Mouse (Mus musculus): ENCODE results near the gene Sorbs2. TPM values are rescaled to one million over a fixed set of nuclear protein-coding genes. Genes with fewer than 3 reads are reported as not detected.
"Not testable (repeated sequence)": the region's sequence is repeated elsewhere in the genome, so short reads cannot be mapped to it uniquely, and the experiment has no call there.

Gene Sorbs2
- total RNA-seq, 1 experiment from 2014 or later: 106 TPM

DNA sequence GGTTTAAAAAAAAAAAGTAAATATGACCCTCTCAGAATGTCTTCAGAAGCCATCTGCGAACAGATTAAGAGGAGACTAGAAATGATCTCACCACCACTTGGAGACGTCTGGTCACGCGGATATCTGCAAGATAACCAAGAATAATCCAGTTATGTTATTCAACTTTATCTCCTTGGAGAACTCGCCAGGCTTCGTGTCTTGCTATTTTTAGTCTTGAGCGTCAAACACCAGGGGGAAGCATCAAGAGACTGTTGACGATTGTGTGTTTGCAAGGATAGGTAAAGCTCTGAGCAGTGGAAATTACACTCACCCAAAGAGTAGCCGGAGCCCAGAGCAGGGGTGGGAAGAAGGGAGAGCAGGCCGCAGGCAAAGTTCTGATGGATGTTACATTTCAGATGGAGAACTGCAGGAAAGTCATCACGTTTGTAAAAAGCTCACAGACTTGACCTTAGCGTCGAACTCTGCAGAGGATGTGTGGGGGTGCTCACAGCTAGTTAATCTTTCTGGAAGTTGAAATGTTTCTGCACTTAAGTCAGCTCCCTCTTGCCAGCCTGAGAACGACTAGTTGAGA lies 337.4 kb downstream of the Sorbs2 start:
- DNase-seq: no peak

DNA sequence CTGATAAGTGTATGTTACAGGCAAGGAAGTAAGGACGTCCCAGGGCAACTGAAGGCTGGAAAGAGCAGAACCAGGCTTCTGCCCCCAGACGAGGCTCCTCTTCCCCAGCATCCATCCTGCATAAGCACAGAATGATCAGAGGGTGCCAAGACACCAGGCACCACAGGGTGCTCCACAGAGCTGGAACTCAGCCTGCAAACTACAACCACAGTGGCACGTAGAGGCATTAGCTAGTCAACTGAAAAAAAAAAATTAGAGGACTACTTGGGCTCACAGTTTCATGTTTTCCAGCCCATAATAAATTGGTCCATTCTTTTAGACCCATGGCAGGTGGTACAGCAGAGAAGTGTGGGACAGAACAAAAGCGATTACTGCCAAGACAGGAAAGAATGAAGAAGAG lies 338.3 kb downstream of the Sorbs2 start:
- DNase-seq: no peak

DNA sequence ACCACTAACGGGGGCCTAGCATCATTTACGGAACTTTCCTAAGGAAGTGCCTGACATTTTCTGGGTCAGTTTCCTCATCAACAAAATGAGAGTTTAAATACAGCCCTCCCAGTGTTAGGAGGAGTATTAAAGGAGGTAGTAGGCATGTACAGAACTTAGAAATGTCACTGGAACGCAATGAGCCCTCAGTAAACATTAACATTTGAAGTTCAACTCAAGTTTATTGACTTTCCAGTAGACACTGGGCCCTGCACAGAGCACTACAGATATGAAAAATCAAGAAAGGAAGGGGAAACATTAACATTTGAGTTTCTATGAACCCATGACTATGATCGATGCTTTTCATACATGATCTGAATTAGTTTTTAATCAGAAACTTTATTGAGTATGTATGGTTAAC lies 347.5 kb downstream of the Sorbs2 start:
- no peak for DNase-seq

DNA sequence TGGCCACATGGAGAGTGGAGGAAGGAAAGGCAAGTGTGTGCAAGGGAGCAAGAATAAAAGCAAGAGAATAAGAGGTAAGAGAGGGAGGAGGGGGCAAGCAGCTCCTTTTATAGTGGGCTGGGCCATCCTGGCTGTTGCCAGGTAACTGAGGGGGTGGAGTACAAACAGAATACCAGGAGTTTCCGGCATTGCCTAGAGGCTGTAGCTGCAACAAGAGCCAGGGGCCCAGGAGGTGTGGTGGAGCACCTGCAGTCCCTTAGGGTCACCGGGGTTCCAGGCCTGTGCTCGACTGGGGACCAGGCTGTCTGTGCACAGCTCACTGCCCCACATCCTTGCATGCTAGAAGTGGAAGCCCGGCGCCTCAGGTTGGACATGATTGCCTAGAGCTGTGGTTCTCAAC lies 350.1 kb downstream of the Sorbs2 start:
- no peak for DNase-seq

DNA sequence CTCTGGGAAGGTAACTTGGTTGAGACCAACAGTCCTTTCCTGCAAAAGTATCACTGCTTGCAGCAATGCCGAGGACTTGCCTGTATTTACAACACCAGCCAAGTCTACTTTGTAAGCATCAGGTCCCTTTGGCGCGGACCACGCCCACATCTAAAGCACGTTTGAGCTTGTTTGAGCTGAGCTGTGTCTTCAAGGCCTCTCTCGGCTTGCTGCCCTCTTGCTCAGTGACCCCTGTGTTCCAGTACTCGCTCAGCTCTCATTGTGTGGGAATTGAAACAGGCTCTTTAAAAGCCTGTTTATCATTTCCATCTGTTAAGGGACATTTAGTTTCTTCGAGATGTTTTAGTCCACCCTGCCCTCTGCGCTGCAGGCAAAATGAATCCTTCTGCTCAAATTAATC lies 350.8 kb downstream of the Sorbs2 start:
- DNase-seq: no peak

DNA sequence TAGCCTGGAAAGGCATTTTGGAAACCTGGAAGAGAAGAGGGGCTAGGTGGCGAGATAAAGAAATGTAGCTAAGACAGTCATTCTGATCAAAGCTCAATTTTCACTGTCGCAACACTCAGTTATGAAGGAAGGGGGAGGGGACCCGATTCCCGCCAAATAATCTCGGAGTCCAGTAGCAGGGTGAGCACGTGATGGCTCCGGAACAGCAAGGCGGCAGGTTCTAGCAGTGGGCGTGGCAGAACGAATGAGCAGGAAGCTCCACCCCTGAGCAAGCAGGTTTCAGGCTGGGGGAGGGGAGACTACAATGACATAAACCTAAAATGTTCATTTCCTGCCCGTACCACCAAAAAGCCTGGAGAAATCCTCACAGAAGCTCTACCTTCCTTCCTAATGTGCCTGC lies 364.0 kb downstream of the Sorbs2 start:
- not testable (repeated sequence) for DNase-seq

DNA sequence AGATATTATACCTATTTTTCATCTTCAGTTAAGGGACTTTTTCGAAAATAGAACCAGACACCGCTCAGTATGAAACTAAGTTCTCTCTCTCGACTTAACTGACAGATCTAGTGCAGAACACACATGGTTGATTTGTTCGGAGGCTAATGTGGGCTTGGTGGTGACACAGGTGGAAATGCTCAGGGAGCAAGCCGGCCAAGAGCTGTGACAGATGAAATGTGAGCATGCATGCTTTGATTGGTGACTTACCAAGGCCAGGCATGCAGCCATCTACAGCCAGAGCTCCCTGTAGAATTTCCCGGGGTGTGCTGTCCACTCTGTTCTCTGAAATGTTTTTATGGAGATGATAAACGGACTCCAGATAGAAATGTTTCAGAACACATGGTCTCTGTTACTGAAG lies 364.5 kb downstream of the Sorbs2 start:
- DNase-seq: peak; percentile 49

DNA sequence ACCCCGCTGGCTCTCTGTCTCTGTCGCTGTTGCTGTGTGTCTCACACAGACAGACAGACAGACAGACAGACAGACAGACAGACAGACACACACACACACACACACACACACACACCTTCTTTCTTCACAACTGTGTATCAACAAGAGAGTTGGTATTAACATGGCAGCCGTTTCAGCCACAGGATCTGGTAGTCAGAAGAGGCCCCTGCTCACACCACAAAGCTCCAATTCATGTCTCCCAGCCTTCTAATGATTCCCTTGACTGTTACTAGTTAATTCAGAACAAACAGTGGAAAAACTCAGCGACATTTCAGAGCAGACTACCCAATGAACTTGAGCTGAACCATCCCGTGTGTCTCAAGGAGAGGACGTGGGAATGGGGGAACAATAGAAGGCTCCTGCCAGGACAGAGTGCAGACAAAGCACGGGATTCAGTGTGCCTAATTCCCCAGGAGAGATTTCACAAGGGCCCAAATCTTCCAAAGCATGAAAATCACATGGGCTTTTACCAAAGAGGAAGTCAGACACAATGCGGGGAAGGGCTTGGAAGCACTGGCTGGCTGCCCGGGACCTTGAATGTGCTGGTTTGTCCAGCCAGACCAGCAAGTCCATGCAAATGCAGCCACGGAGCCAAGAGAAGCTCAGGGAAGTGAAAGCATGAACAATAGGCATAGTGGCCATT lies 367.5 kb downstream of the Sorbs2 start:
- DNase-seq: peak; percentile 91

DNA sequence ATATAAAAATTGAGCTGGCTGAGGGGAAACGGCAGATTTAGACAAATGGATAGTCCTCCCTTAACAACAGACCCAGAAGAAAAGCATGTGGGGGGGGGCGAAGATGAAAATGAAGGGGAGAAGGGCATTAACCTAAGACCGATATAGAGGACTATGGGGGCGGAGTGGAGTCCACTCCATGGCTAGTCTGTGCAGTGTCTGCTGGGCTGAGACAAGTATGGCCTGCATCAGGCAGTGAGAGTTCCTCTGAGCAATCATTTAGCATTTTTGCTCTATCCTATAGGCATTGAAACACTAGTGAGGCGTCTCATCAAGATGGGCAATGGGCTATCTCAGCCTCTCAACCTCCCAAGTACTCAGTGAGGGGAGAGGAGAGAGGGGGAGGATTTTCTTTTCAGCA lies 368.8 kb downstream of the Sorbs2 start:
- DNase-seq: no peak

Other genes with a start within 250 kb of the Sorbs2 start
- 0.79 and 10.8 TPM in 2 replicates for gene F11, start 245.8 kb upstream of the Sorbs2 start, total RNA-seq (2021)
- 0.45 and 9.4 TPM in 2 replicates for gene Klkb1, start 212.9 kb upstream of the Sorbs2 start, total RNA-seq (2021)
- 0.23 and 6.5 TPM in 2 replicates for gene Gm45753, start 199.3 kb upstream of the Sorbs2 start, total RNA-seq (2021)
- 11.3 and 18.6 TPM in 2 replicates for gene Cyp4v3, start 174.6 kb upstream of the Sorbs2 start, total RNA-seq (2021)
- 6.4 and 7.3 TPM in 2 replicates for gene Fam149a, start 125.5 kb upstream of the Sorbs2 start, total RNA-seq (2021)
- 7.1 and 7.3 TPM in 2 replicates for gene Tlr3, start 96.7 kb upstream of the Sorbs2 start, total RNA-seq (2021)

All from adrenal gland, postnatal 14 days (tissue).